Mouse (Mus musculus): ENCODE data around the gene Stac3. TPM values are rescaled to one million over a fixed set of nuclear protein-coding genes. Genes with fewer than 3 reads are reported as not detected.

Stac3 gene
- polyA plus RNA-seq (2012; fragmentation: generic; extraction: Trizol), result 1 to 10 TPM in 1 of 2 experiments, under 1 TPM in 1; 0.35 to 1.3 TPM

GRCm38 (mm10) chr10:127500894-127501893, at the start of gene Stac3:
TSS of gene Stac3 (plus strand) at chr10:127501686.

GRCm38 (mm10) chr10:127514764-127515163, 13.3 kb downstream of the Stac3 start, which contains the start of gene Ndufa4l2:
TSS of gene Ndufa4l2 (plus strand) at chr10:127514967.

GRCm38 (mm10) chr10:127522088-127522581, 20.6 kb downstream of the Stac3 start, which contains the start of gene Shmt2:
TSS of gene Shmt2 (minus strand) at chr10:127522444.

GRCm38 (mm10) chr10:127534036-127534928, 32.8 kb downstream of the Stac3 start, which contains the start of gene Nxph4:
TSS of gene Nxph4 (minus strand) at chr10:127534559.

Other genes with a start within 250 kb of the Stac3 start
- gene Kif5a, start 238.3 kb upstream of the Stac3 start, polyA plus RNA-seq (2012; fragmentation: generic; extraction: Trizol), result under 1 TPM; 0.02 to 0.37 TPM
- 100 to 1,000 TPM; 146 to 282 TPM for gene Dctn2, start 235.3 kb upstream of the Stac3 start, polyA plus RNA-seq (2012; fragmentation: generic; extraction: Trizol)
- gene Mbd6, start 212.7 kb upstream of the Stac3 start, polyA plus RNA-seq (2012; fragmentation: generic; extraction: Trizol), result 10 to 100 TPM in 1 of 2 experiments, 1 to 10 TPM in 1; 7.6 to 30.7 TPM
- gene Mars, start 189.9 kb upstream of the Stac3 start, polyA plus RNA-seq (2012; fragmentation: generic; extraction: Trizol), result 100 to 1,000 TPM in 1 of 2 experiments, 10 to 100 TPM in 1; 60.5 to 213 TPM
- gene Arhgap9, start 179.7 kb upstream of the Stac3 start, polyA plus RNA-seq (2012; fragmentation: generic; extraction: Trizol), result under 1 TPM; 0.32 to 0.46 TPM
- under 1 TPM; 0.19 to 0.21 TPM for gene Gli1, start 159.7 kb upstream of the Stac3 start, polyA plus RNA-seq (2012; fragmentation: generic; extraction: Trizol)
- gene Inhbe, start 147.3 kb upstream of the Stac3 start, polyA plus RNA-seq (2012; fragmentation: generic; extraction: Trizol), result not detected
- not detected for gene Inhbc, start 131.3 kb upstream of the Stac3 start, polyA plus RNA-seq (2012; fragmentation: generic; extraction: Trizol)
- gene R3hdm2, start 121.4 kb upstream of the Stac3 start, polyA plus RNA-seq (2012; fragmentation: generic; extraction: Trizol), result 10 to 100 TPM; 16.7 to 63.5 TPM
- gene Ndufa4l2, start 13.3 kb downstream of the Stac3 start, polyA plus RNA-seq (2012; fragmentation: generic; extraction: Trizol), result under 1 TPM; 0.23 to 0.73 TPM
- gene Shmt2, start 20.8 kb downstream of the Stac3 start, polyA plus RNA-seq (2012; fragmentation: generic; extraction: Trizol), result 100 to 1,000 TPM in 1 of 2 experiments, 10 to 100 TPM in 1; 59.7 to 274 TPM
- 1 to 10 TPM; 1.7 to 2.9 TPM for gene Nxph4, start 32.9 kb downstream of the Stac3 start, polyA plus RNA-seq (2012; fragmentation: generic; extraction: Trizol)
- 100 to 1,000 TPM in 1 of 2 experiments, 10 to 100 TPM in 1; 76.0 to 618 TPM for gene Lrp1, start 119.5 kb downstream of the Stac3 start, polyA plus RNA-seq (2012; fragmentation: generic; extraction: Trizol)
- gene Stat6, start 141.3 kb downstream of the Stac3 start, polyA plus RNA-seq (2012; fragmentation: generic; extraction: Trizol), result 10 to 100 TPM; 24.6 to 55.2 TPM
- 1 to 10 TPM; 2.0 to 8.1 TPM for gene Nemp1, start 165.2 kb downstream of the Stac3 start, polyA plus RNA-seq (2012; fragmentation: generic; extraction: Trizol)
- gene Nab2, start 166.9 kb downstream of the Stac3 start, polyA plus RNA-seq (2012; fragmentation: generic; extraction: Trizol), result 10 to 100 TPM; 29.5 to 92.6 TPM
- gene Myo1a, start 203.5 kb downstream of the Stac3 start, polyA plus RNA-seq (2012; fragmentation: generic; extraction: Trizol), result under 1 TPM; 0.15 to 0.47 TPM
- not detected for gene Tac2, start 222.8 kb downstream of the Stac3 start, polyA plus RNA-seq (2012; fragmentation: generic; extraction: Trizol)
- 1 to 10 TPM in 1 of 2 experiments, under 1 TPM in 1; 0.61 to 3.7 TPM for gene Zbtb39, start 237.9 kb downstream of the Stac3 start, polyA plus RNA-seq (2012; fragmentation: generic; extraction: Trizol)